Mouse (Mus musculus) hindbrain, embryonic 13.5 days (tissue): ENCODE data around the gene Sept3. TPM values are rescaled to one million over a fixed set of nuclear protein-coding genes. Genes with fewer than 3 reads are reported as not detected.
A peak's percentile ranks its signal among the peaks of the same experiment; 100 is the strongest.

Source experiments
- ATAC-seq: fragments of 200-750 bp; cut with Nextera tagmentation; 2 replicates; pipeline ENCODE4 v1.8.0; 2017; ENCODE audit warnings: moderate TSS enrichment; ENCODE audit not compliant: low FRiP score
- H3K27ac ChIP-seq: fragments of 300-500 bp; sonication (generic); 2 replicates; pipeline ENCODE4 v1.5.1; 2015; ENCODE audit warnings: inconsistent platforms, mild to moderate bottlenecking, moderate library complexity
- H3K27me3 ChIP-seq: fragments of 300-500 bp; sonication (generic); 2 replicates; pipeline ENCODE4 v1.6.1; 2015; ENCODE audit warnings: mild to moderate bottlenecking, inconsistent platforms
- H3K36me3 ChIP-seq: fragments of 300-500 bp; sonication (generic); 2 replicates; pipeline ENCODE4 v1.6.1; 2015; ENCODE audit warnings: mild to moderate bottlenecking, inconsistent platforms
- H3K4me1 ChIP-seq: fragments of 300-500 bp; sonication (generic); replicated peaks from 2 replicates; pipeline ENCODE4 v1.6.1; 2015; ENCODE audit warnings: inconsistent platforms
- H3K4me2 ChIP-seq: fragments of 300-500 bp; sonication (generic); 2 replicates; pipeline ENCODE4 v1.6.1; 2015; ENCODE audit warnings: inconsistent platforms, mild to moderate bottlenecking, moderate library complexity
- H3K4me3 ChIP-seq: fragments of 300-500 bp; sonication (generic); 2 replicates; pipeline ENCODE4 v1.5.1; 2015; ENCODE audit warnings: mild to moderate bottlenecking, inconsistent platforms
- H3K9ac ChIP-seq: fragments of 300-500 bp; sonication (generic); 2 replicates; pipeline ENCODE4 v1.6.1; 2015; ENCODE audit warnings: mild to moderate bottlenecking, inconsistent platforms
- H3K9me3 ChIP-seq: fragments of 300-500 bp; sonication (generic); 2 replicates; pipeline ENCODE4 v1.6.1; 2016; ENCODE audit warnings: inconsistent platforms
- WGBS: fragments of 180-500 bp; shearing (Covaris S2); methylation state at CpG from one replicate; pipeline ENCODE4 v1.1.7; 2015; 5-methylcytosine and 5-hydroxymethylcytosine counted together
- polyA plus RNA-seq: library from polyadenylated mRNA; unstranded; fragments of >200 nt; fragmentation: Nextera tagmentation; extraction: Ambion mirVana; gene quantifications from 2 replicates; pipeline ENCODE4 v1.2.1, GENCODE M21; 2015

The Sept3 gene
- polyA plus RNA-seq, 1 experiment from 2014 or later, result 346 TPM

DNA sequence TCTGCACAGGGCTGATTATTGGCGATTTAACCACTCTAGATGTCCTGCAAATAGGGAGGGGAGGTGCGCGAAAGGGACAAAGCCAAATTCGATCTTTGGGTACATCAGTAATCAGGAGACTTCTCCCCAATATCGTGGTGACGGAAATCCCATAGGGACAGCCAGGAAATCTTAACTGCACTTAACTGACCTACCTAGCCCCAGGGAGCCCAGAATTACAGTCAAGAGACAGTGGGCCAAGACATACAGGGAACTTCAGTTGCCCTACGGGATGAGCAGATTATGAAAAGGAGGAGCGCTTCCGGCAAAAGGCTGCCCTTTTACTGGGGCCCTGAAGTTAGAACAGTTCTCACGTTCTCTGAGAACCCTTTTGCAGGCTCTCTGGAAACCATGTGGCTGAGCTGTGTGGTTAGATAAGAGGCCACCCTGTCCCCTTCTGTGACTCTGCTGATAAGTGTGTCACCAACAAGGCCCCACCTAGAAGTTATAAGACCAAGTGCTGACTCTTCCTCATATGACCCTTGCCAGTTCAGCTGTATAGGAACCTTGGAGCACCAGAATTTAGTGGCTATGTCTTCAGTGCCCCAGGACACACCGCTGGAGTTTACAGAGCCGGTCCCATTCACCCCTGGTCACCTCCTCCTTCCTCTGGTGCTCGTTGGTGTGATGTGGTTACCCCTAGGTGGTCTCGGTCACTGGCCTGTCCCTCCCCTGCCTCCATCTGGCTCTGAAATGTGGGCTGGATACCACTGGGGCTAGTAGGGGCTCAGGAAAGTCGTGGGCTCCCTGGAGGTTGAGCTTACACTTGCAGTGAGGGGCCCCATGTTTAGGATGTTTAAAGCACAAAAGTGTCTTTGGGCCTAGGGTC lies 67.2 kb downstream of the Sept3 start:
- WGBS, result 69% methylated on average over 15 of the region's 15 CpGs
- Histone ChIP-seq H3K36me3 (no peaks in the 10 kb centered on the region), H3K9me3 (no peaks in the 10 kb centered on the region), H3K4me1 (peaks cover 26% of the 10 kb centered on the region), H3K27me3 (peaks cover 24% of the 10 kb centered on the region), H3K9ac (peak overlapping the region; percentile 66; the same call in 1 of the 2 replicates), H3K4me2 (peak overlapping the region; percentile 53; the same call in 1 of the 2 replicates), H3K27ac (peak overlapping the region; percentile 31), H3K4me3 (peak overlapping the region; percentile 34; the same call in 1 of the 2 replicates)
- no peak for ATAC-seq

DNA sequence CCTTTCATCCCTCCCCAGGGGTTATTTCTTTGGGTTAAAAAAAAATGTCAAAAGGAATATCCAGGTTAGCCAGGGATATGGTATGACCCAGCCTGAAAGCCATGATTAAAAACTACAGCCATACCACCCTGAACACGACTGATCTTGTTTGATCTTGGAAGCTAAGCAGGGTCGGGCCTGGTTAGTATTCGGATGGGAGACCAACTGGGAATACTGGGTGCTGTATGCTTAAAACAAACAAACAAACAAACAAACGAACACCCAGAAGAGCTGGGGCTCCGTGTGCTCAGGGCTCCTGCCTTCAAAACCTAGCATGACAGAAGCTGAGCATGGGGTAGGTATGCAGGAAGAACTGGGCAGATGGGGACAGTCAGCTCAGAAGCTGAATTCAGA lies 67.8 kb downstream of the Sept3 start:
- H3K36me3 ChIP-seq, result no peaks in the 10 kb centered on the region
- H3K9ac ChIP-seq, result no peak overlapping the region
- peaks cover 28% of the 10 kb centered on the region for H3K4me1 ChIP-seq
- WGBS, result 85% methylated on average over 5 of the region's 5 CpGs
- no peak overlapping the region for H3K4me3 ChIP-seq
- ATAC-seq, result no peak
- no peak overlapping the region for H3K27ac ChIP-seq
- no peaks in the 10 kb centered on the region for H3K9me3 ChIP-seq
- peaks cover 24% of the 10 kb centered on the region for H3K27me3 ChIP-seq
- H3K4me2 ChIP-seq, result no peak overlapping the region

DNA sequence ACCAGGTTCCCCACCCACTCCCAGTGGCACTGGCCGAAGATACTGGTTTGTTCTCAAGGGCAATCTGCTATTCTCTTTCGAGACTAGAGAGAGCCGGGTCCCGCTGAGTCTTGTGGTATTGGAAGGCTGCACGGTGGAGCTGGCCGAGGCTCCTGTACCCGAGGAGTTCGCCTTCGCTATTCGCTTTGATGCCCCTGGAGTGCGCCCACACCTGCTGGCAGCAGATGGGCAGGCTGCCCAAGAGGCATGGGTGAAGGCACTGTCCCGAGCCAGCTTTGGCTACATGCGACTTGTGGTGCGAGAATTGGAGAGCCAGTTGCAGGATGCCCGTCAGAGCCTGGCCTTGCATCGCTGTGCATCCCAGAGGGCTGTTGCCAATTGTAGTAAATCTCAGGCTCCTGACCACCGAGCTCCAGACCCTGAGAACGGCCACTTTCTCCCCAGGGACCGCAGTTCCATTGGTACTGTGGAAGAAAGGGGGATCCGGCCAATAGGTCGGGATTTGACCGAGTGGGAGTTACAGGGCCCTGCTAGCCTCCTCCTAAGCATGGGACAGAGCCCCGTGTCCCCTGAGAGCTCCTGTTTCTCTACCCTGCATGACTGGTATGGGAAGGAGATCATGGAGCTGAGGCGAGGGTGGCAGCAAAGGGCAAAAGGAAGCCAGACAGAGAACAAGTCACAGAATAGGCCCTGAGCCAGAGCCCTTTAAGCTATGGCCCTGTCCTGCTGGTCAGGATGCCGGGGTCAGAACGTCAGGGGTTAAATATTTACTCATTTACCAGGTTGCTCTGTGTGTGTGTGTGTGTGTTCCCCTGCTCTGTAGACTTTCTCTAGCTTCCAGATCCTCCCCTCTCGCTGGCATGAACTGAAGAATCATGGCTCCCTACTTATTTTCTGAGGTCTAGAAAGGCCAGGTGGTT lies 68.9 kb downstream of the Sept3 start:
- no peak overlapping the region for H3K4me2 ChIP-seq
- ATAC-seq, result no peak

More for the DNA sequence above, 68.9 kb downstream of the Sept3 start:
- no peaks in the 10 kb centered on the region for H3K9me3 ChIP-seq
- H3K4me1 ChIP-seq, result peaks cover 29% of the 10 kb centered on the region
- peaks cover 24% of the 10 kb centered on the region for H3K27me3 ChIP-seq
- H3K27ac ChIP-seq, result no peak overlapping the region
- WGBS, result 89% methylated on average over 27 of the region's 27 CpGs
- peaks cover 10% of the 10 kb centered on the region for H3K36me3 ChIP-seq
- H3K4me3 ChIP-seq, result no peak overlapping the region
- H3K9ac ChIP-seq, result no peak overlapping the region

Other genes with a start within 250 kb of the Sept3 start
- gene Desi1, start 241.0 kb upstream of the Sept3 start, polyA plus RNA-seq, result 42.2 and 45.1 TPM in 2 replicates
- 225 and 241 TPM in 2 replicates for gene Snu13, start 227.3 kb upstream of the Sept3 start, polyA plus RNA-seq
- not detected in 2 replicates for gene 4930407I10Rik, start 215.7 kb upstream of the Sept3 start, polyA plus RNA-seq
- 0.05 TPM in 1 of 2 replicates, not detected in the other for gene Mei1, start 204.9 kb upstream of the Sept3 start, polyA plus RNA-seq
- gene Ccdc134, start 147.0 kb upstream of the Sept3 start, polyA plus RNA-seq, result 13.0 and 14.8 TPM in 2 replicates
- 179 and 193 TPM in 2 replicates for gene Srebf2, start 127.7 kb upstream of the Sept3 start, polyA plus RNA-seq
- 0.93 and 1.8 TPM in 2 replicates for gene Shisa8, start 62.1 kb upstream of the Sept3 start, polyA plus RNA-seq
- gene Tnfrsf13c, start 50.5 kb upstream of the Sept3 start, polyA plus RNA-seq, result not detected in 2 replicates
- 20.0 and 22.0 TPM in 2 replicates for gene Cenpm, start 30.1 kb upstream of the Sept3 start, polyA plus RNA-seq
- 8.9 and 9.2 TPM in 2 replicates for gene 1500009C09Rik, start 22.5 kb upstream of the Sept3 start, polyA plus RNA-seq
- gene Wbp2nl, start 24.1 kb downstream of the Sept3 start, polyA plus RNA-seq, result 0.16 and 0.18 TPM in 2 replicates
- 29.3 and 30.2 TPM in 2 replicates for gene Naga, start 64.0 kb downstream of the Sept3 start, polyA plus RNA-seq
- gene Pheta2, start 64.0 kb downstream of the Sept3 start, polyA plus RNA-seq, result 1.9 and 2.3 TPM in 2 replicates
- gene Smdt1, start 64.1 kb downstream of the Sept3 start, polyA plus RNA-seq, result 348 and 365 TPM in 2 replicates
- 363 and 382 TPM in 2 replicates for gene Ndufa6, start 79.4 kb downstream of the Sept3 start, polyA plus RNA-seq
- gene Cyp2d22, start 105.4 kb downstream of the Sept3 start, polyA plus RNA-seq, result 2.1 and 2.6 TPM in 2 replicates
- gene Cyp2d11, start 119.1 kb downstream of the Sept3 start, polyA plus RNA-seq, result not detected in 2 replicates
- gene Cyp2d10, start 132.3 kb downstream of the Sept3 start, polyA plus RNA-seq, result not detected in 2 replicates
- not detected in 2 replicates for gene Cyp2d9, start 158.5 kb downstream of the Sept3 start, polyA plus RNA-seq